Mouse (Mus musculus) G1E-ER4 (cell line): ENCODE results near the gene Jph4. TPM values are rescaled to one million over a fixed set of nuclear protein-coding genes. Genes with fewer than 3 reads are reported as not detected.

Experiments
- GATA1 ChIP-seq: IDR thresholded peaks from one replicate; pipeline ENCODE4 v1.8.0; 2012; ENCODE audit warnings: low read length, inconsistent platforms
- polyA plus RNA-seq: library from polyadenylated mRNA; stranded (reverse); fragments of >175 nt; gene quantifications from 2 replicates; pipeline ENCODE4 v1.2.3, GENCODE M21; 2012

The Jph4 gene
- polyA plus RNA-seq, 1 experiment, result 0.02 TPM

GRCm38 (mm10) chr14:55135676-55136075 lies 18.9 kb upstream of the Jph4 start:
- TF ChIP-seq GATA1, result no peak

GRCm38 (mm10) chr14:55126521-55126920 lies 9.8 kb upstream of the Jph4 start:
- no peak for TF ChIP-seq GATA1

- TF ChIP-seq GATA1, result no peak
These were observed 9.0 kb upstream of the Jph4 start for GRCm38 (mm10) chr14:55125711-55126110.

- TF ChIP-seq GATA1, result no peak
These were observed 5.6 kb upstream of the Jph4 start for GRCm38 (mm10) chr14:55122359-55122758.

- TF ChIP-seq GATA1, result no peak
These were observed 5.2 kb upstream of the Jph4 start for GRCm38 (mm10) chr14:55121947-55122346.

- no peak for TF ChIP-seq GATA1
These were observed 2.8 kb upstream of the Jph4 start for GRCm38 (mm10) chr14:55119421-55120134.

- no peak for TF ChIP-seq GATA1
These were observed 2.1 kb upstream of the Jph4 start for GRCm38 (mm10) chr14:55118852-55119251.

GRCm38 (mm10) chr14:55115846-55116245 lies 889 bp downstream of the Jph4 start:
- TF ChIP-seq GATA1, result no peak

GRCm38 (mm10) chr14:55114759-55115701 lies 1.7 kb downstream of the Jph4 start:
- TF ChIP-seq GATA1, result no peak

GRCm38 (mm10) chr14:55113975-55114645 lies 2.6 kb downstream of the Jph4 start:
- no peak for TF ChIP-seq GATA1

GRCm38 (mm10) chr14:55113351-55113974 lies 3.3 kb downstream of the Jph4 start:
- no peak for TF ChIP-seq GATA1

GRCm38 (mm10) chr14:55111720-55112119 lies 5.0 kb downstream of the Jph4 start:
- TF ChIP-seq GATA1, result no peak

GRCm38 (mm10) chr14:55110076-55110475 lies 6.7 kb downstream of the Jph4 start:
- no peak for TF ChIP-seq GATA1

- no peak for TF ChIP-seq GATA1
These were observed 7.5 kb downstream of the Jph4 start for GRCm38 (mm10) chr14:55109048-55109873.
